In the genomic region with DNA sequence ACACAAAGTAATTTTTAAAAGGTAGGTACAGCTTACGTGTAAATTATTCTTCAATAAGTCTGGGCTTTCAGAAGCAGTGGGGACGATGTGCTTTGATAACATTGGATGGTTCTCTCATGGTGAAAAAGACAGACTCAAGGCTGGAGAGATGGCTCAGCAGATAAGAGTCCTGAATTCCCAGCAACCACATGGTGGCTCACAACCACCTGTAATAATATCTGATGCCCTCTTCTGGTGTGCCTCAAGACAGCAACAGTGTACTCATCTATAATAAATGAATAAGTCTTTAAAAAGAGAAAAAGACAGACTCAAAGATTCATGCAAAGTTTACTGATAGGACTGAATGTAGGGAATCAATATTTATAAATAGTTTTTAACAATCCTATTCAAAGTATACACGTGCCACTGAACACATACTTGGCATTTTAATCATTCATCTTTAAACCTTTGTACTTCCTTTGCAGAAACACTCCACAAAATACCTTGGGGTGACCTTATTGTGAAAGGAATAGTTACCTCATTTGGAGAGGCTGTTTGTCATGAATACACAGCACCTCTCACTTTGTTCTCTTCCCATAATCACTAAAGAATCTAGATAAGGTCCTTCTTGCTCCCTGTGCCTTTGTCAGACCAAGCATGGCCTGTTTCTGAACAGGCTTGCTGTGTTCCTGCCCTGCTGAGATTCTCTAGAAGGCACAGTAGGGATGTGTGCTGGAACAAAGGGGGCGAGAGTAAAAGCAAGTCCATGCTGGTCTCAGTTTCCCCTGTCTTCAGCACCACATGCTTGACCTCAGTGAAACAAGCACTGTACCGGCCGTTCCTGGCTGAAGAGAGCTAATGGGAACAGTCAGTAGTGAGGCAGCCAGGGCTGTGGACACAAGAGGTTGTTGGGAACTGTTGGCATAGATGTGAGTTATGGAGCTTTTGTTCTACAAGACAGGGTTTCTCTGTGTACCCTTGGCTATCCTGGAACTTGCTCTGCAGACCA, we compare ENCODE assay signal across 18 mouse cellular contexts. TPM values are rescaled to one million over a fixed set of nuclear protein-coding genes. Genes with fewer than 3 reads are reported as not detected.
A peak's percentile ranks its signal among the peaks of the same experiment; 100 is the strongest.
DNase-seq lines count a peak whose midpoint lies in the region; ATAC-seq and TF ChIP-seq lines count a peak whose summit lies in the region.
"Had no signal": no experiment of that assay in that cellular context is flagged by ENCODE, and none has a peak within 500 bp of the region (broad histone marks: within the 10 kb centered on the region; RNA-seq: fewer than 3 reads in every experiment).

No protein-coding gene starts in this region.

- 79% methylated on average over 6 of the region's 6 CpGs for WGBS in hindbrain, postnatal 0 days
- 83% methylated on average over 6 of the region's 6 CpGs for WGBS in hindbrain, embryonic 12.5 days
- WGBS in lung, embryonic 15.5 days = 66% methylated on average over 6 of the region's 6 CpGs

- peak; percentile 20; the same call in 1 of the 2 replicates for TF ChIP-seq CTCF in hindbrain, postnatal 0 days (IDR thresholded peaks at IDR 0.05; ENCODE audit: low read depth)
- TF ChIP-seq CTCF in Patski (IDR thresholded peaks at IDR 0.05) = peak; percentile 34

- POLR2A ChIA-PET in Patski (lab: Charles Lee) = no interaction called here

- H3K36me3 ChIP-seq in hindbrain, postnatal 0 days (ENCODE audit: insufficient read depth, low read length) = peaks cover 14% of the 10 kb centered on the region; the same call in 1 of the 2 replicates
- peaks cover 33% of the 10 kb centered on the region for H3K36me3 ChIP-seq in hindbrain, embryonic 12.5 days
- H3K36me3 ChIP-seq in lung, embryonic 15.5 days = peaks cover 33% of the 10 kb centered on the region

- H3K4me3 ChIP-seq in hindbrain, postnatal 0 days (ENCODE audit: low read length) = no peak overlapping the region
- no peak overlapping the region for H3K4me3 ChIP-seq in hindbrain, embryonic 12.5 days
- H3K4me3 ChIP-seq in lung, embryonic 15.5 days = no peak overlapping the region
- H3K4me3 ChIP-seq: midbrain, embryonic 12.5 days had no signal

- 0 out of 2 replicates have a peak, but pooled peaks cover 10% of the 10 kb centered on the region for H3K4me1 ChIP-seq in hindbrain, postnatal 0 days (ENCODE audit: insufficient read depth, low read length)
- peaks cover 11% of the 10 kb centered on the region for H3K4me1 ChIP-seq in hindbrain, embryonic 12.5 days
- peaks cover 17% of the 10 kb centered on the region for H3K4me1 ChIP-seq in lung, embryonic 15.5 days

- H3K4me2 ChIP-seq in hindbrain, postnatal 0 days (ENCODE audit: low read depth, low read length) = no peak overlapping the region
- H3K4me2 ChIP-seq in hindbrain, embryonic 12.5 days (replicated peaks) = no peak overlapping the region
- H3K4me2 ChIP-seq in lung, embryonic 15.5 days = no peak overlapping the region
- H3K4me2 ChIP-seq: hindbrain, embryonic 14.5 days; midbrain, embryonic 12.5 days had no signal

- CTCF ChIA-PET in Patski (lab: Charles Lee) = interaction anchor here (5.3 kb wide), 1 partner anchor 158 kb away, joined by 60 read pairs; no protein-coding TSS in a partner anchor

- no peak overlapping the region for H3K27ac ChIP-seq in hindbrain, postnatal 0 days
- H3K27ac ChIP-seq in hindbrain, embryonic 12.5 days = no peak overlapping the region
- 0 out of 2 replicates have a peak overlapping the region, but pooled peaks have one; percentile 19 for H3K27ac ChIP-seq in lung, embryonic 15.5 days
- H3K27ac ChIP-seq: hindbrain, embryonic 14.5 days; macrophage; midbrain, embryonic 12.5 days had no signal

- in situ Hi-C loops in Patski (cut with MboI; ENCODE audit: low pct_unique_long_range_greater_than_20kb) = no loop called here

- no peak for ATAC-seq in hindbrain, postnatal 0 days
- ATAC-seq in hindbrain, embryonic 12.5 days (ENCODE audit: low FRiP score) = no peak
- ATAC-seq in lung, embryonic 15.5 days (ENCODE audit: borderline replicate concordance, extremely low read depth, low FRiP score, low TSS enrichment) = no peak
- ATAC-seq in Patski = no peak
- ATAC-seq: forebrain, embryonic 14.5 days had no signal

- no peak for DNase-seq in hindbrain, postnatal 0 days (ENCODE audit: low spot score)
- DNase-seq in lung, adult 18-20 months = no peak
- peak; percentile 37 for DNase-seq in A20 (ENCODE audit: low read depth, low spot score)
- no peak for DNase-seq in Patski (ENCODE audit: low read depth, low spot score)
- DNase-seq in ovary, postnatal 10 days (ENCODE audit: low spot score) = no peak
- DNase-seq: adrenal gland, adult 8-10 months; cerebellum, postnatal 25 days; heart, adult 18-20 months; kidney, adult 2 months; kidney, postnatal 36 days; liver; thymus, adult 18-20 months had no signal

- no peaks in the 10 kb centered on the region for H3K27me3 ChIP-seq in hindbrain, postnatal 0 days (ENCODE audit: insufficient read depth, low read length)
- no peaks in the 10 kb centered on the region for H3K27me3 ChIP-seq in hindbrain, embryonic 12.5 days
- no peaks in the 10 kb centered on the region for H3K27me3 ChIP-seq in lung, embryonic 15.5 days
- H3K27me3 ChIP-seq in Patski = no peaks in the 10 kb centered on the region

- no peaks in the 10 kb centered on the region for H3K9me3 ChIP-seq in hindbrain, postnatal 0 days (ENCODE audit: low read length)
- H3K9me3 ChIP-seq in hindbrain, embryonic 12.5 days (replicated peaks) = no peaks in the 10 kb centered on the region
- no peaks in the 10 kb centered on the region for H3K9me3 ChIP-seq in lung, embryonic 15.5 days
- H3K9me3 ChIP-seq: midbrain, embryonic 12.5 days had no signal

- no peak overlapping the region for H3K9ac ChIP-seq in hindbrain, postnatal 0 days (replicated peaks; ENCODE audit: low read length)
- no peak overlapping the region for H3K9ac ChIP-seq in hindbrain, embryonic 12.5 days
- no peak overlapping the region for H3K9ac ChIP-seq in lung, embryonic 15.5 days
- H3K9ac ChIP-seq: hindbrain, embryonic 14.5 days; midbrain, embryonic 12.5 days had no signal

RNA-seq across cellular contexts. Expression of a gene that starts 4.9 kb away (rescaled TPM):
- 111 and 185 TPM in 2 replicates for total RNA-seq in hindbrain, postnatal 0 days (2014; rRNA removed)
- polyA plus RNA-seq in hindbrain, postnatal 0 days (2015; fragmentation: Nextera tagmentation; extraction: Ambion mirVana) = 39.8 and 40.5 TPM in 2 replicates
- 119 and 122 TPM in 2 replicates for polyA plus RNA-seq in hindbrain, embryonic 12.5 days (2016; fragmentation: Nextera tagmentation; extraction: Ambion mirVana)
- polyA plus RNA-seq in lung, embryonic 15.5 days (2015; fragmentation: Nextera tagmentation; extraction: Ambion mirVana) = 51.4 and 53.3 TPM in 2 replicates
- 75.9 TPM for polyA plus RNA-seq in Patski (2021)
